Mouse (Mus musculus) CH12.LX (cell line): ENCODE measurements around the gene Alg9. TPM values are rescaled to one million over a fixed set of nuclear protein-coding genes. Genes with fewer than 3 reads are reported as not detected.

Experiments
- DNase-seq: peaks from one replicate; pipeline ENCODE4 v3.0.0-alpha.2; 2013; ENCODE audit errors: extremely low read depth
- H3K27ac ChIP-seq: 2 replicates; pipeline ENCODE4 v1.5.1; 2012; ENCODE audit warnings: low read depth, mild to moderate bottlenecking, control low read depth, moderate library complexity; ENCODE audit not compliant: insufficient read depth
- H3K27me3 ChIP-seq: replicated peaks from 2 replicates; pipeline ENCODE3; 2012; ENCODE audit warnings: inconsistent platforms
- H3K36me3 ChIP-seq, 2 experiments: replicated peaks in 1 of 2; 2 replicates each; pipeline versions ENCODE3 to v1.6.1; 2012; ENCODE audit warnings: inconsistent platforms in 1 of 2, low read length in 1 of 2, mild to moderate bottlenecking in 1 of 2, mixed read lengths in 1 of 2, moderate library complexity in 1 of 2; ENCODE audit not compliant: control insufficient read depth in 1 of 2, insufficient read depth in 1 of 2
- H3K4me1 ChIP-seq, 2 experiments: 2 replicates each; pipeline ENCODE4 v1.6.1; 2012; ENCODE audit warnings: inconsistent platforms in 1 of 2, moderate library complexity in 1 of 2; ENCODE audit not compliant: insufficient read depth in 2 of 2, control insufficient read depth in 1 of 2
- H3K4me2 ChIP-seq: 2 replicates; pipeline ENCODE4 v1.6.1; 2012; ENCODE audit warnings: low read depth, mild to moderate bottlenecking, control low read depth; ENCODE audit not compliant: poor library complexity, insufficient read depth, severe bottlenecking
- H3K4me3 ChIP-seq, 3 experiments: fragments of 150-350 bp in 1 of 3; sonication (generic) in 1 of 3; replicated peaks in 1 of 3; 2 replicates each; pipeline versions ENCODE3 to v1.5.1; 2011 to 2012; ENCODE audit warnings: low read depth in 2 of 3, low read length in 2 of 3, mild to moderate bottlenecking in 2 of 3, moderate library complexity in 2 of 3, control low read depth in 1 of 3, improper control_type of control experiment in 1 of 3, inconsistent platforms in 1 of 3, mixed read lengths in 1 of 3; ENCODE audit not compliant: poor library complexity in 1 of 3
- H3K79me2 ChIP-seq: replicated peaks from 2 replicates; pipeline ENCODE4 v1.6.1; 2012; ENCODE audit warnings: mild to moderate bottlenecking, moderate library complexity; ENCODE audit not compliant: control insufficient read depth, poor library complexity, insufficient read depth, severe bottlenecking; ENCODE audit errors: extremely low read depth
- H3K9ac ChIP-seq: 2 replicates; pipeline ENCODE4 v1.6.1; 2012; ENCODE audit warnings: low read depth, mild to moderate bottlenecking, control low read depth, moderate library complexity; ENCODE audit not compliant: insufficient read depth
- H3K9me3 ChIP-seq: replicated peaks from 2 replicates; pipeline ENCODE3; 2012; ENCODE audit warnings: low read length, inconsistent platforms, mixed read lengths
- BHLHE40 ChIP-seq: IDR thresholded peaks from 2 replicates; pipeline ENCODE4 v1.6.1; 2011; ENCODE audit warnings: mild to moderate bottlenecking, low read depth, low read length, improper control_type of control experiment
- CHD1 ChIP-seq: IDR thresholded peaks from 2 replicates; pipeline ENCODE4 v1.6.1; 2012; ENCODE audit warnings: low read depth, low read length, improper control_type of control experiment, inconsistent platforms
- CHD2 ChIP-seq: IDR thresholded peaks from 2 replicates; pipeline ENCODE4 v1.6.1; 2011; ENCODE audit warnings: low read length, improper control_type of control experiment
- CTCF ChIP-seq, 2 experiments: IDR thresholded peaks in 1 of 2; conservative IDR thresholded peaks in 1 of 2; 2 replicates each; pipeline ENCODE4 v1.5.1; 2011 to 2012; ENCODE audit warnings: low read depth in 2 of 2, low read length in 2 of 2, improper control_type of control experiment in 1 of 2, inconsistent platforms in 1 of 2, mild to moderate bottlenecking in 1 of 2, moderate library complexity in 1 of 2
- E2F4 ChIP-seq: IDR thresholded peaks from 2 replicates; pipeline ENCODE4 v1.6.1; 2011; ENCODE audit warnings: low read depth, low read length, improper control_type of control experiment; ENCODE audit not compliant: insufficient replicate concordance
- ELF1 ChIP-seq: IDR thresholded peaks from 2 replicates; pipeline ENCODE4 v1.6.1; 2014; ENCODE audit warnings: low read depth, mild to moderate bottlenecking, inconsistent platforms, low read length, improper control_type of control experiment
- EP300 ChIP-seq: IDR thresholded peaks from 2 replicates; pipeline ENCODE4 v1.6.1; 2011; ENCODE audit warnings: low read length, improper control_type of control experiment
- ETS1 ChIP-seq: conservative IDR thresholded peaks from 2 replicates; pipeline ENCODE4 v1.6.1; 2012; ENCODE audit warnings: low read depth, mild to moderate bottlenecking, inconsistent platforms, low read length, improper control_type of control experiment, moderate library complexity
- GABPA ChIP-seq: IDR thresholded peaks from 2 replicates; pipeline ENCODE4 v1.6.1; 2012; ENCODE audit warnings: low read depth, low read length, improper control_type of control experiment, inconsistent platforms; ENCODE audit not compliant: insufficient replicate concordance
- HCFC1 ChIP-seq: IDR thresholded peaks from 2 replicates; pipeline ENCODE4 v1.6.1; 2012; ENCODE audit warnings: low read depth, mild to moderate bottlenecking, inconsistent platforms, low read length, improper control_type of control experiment
- IRF4 ChIP-seq: IDR thresholded peaks from 2 replicates; pipeline ENCODE4 v1.6.1; 2014; ENCODE audit warnings: low read depth, mild to moderate bottlenecking, inconsistent platforms, low read length, improper control_type of control experiment
- JUN ChIP-seq: IDR thresholded peaks from 2 replicates; pipeline ENCODE4 v1.6.1; 2011; ENCODE audit warnings: low read depth, mild to moderate bottlenecking, low read length, improper control_type of control experiment, moderate library complexity; ENCODE audit not compliant: insufficient read depth
- JUND ChIP-seq: conservative IDR thresholded peaks from 2 replicates; pipeline ENCODE4 v1.6.1; 2011; ENCODE audit warnings: low read depth, low read length, improper control_type of control experiment
- MAFK ChIP-seq: IDR thresholded peaks from 2 replicates; pipeline ENCODE4 v1.6.1; 2011; ENCODE audit warnings: low read length, improper control_type of control experiment; ENCODE audit not compliant: insufficient replicate concordance
- MAZ ChIP-seq: IDR thresholded peaks from 2 replicates; pipeline ENCODE4 v1.6.1; 2012; ENCODE audit warnings: low read depth, mild to moderate bottlenecking, inconsistent platforms, low read length, improper control_type of control experiment, moderate library complexity
- MEF2A ChIP-seq: IDR thresholded peaks from 2 replicates; pipeline ENCODE4 v1.6.1; 2014; ENCODE audit warnings: low read depth, mild to moderate bottlenecking, inconsistent platforms, low read length, improper control_type of control experiment, borderline replicate concordance
- MXI1 ChIP-seq: IDR thresholded peaks from 2 replicates; pipeline ENCODE4 v1.6.1; 2011; ENCODE audit warnings: mild to moderate bottlenecking, low read depth, low read length, improper control_type of control experiment
- NELFE ChIP-seq: IDR thresholded peaks from 2 replicates; pipeline ENCODE4 v1.6.1; 2011; ENCODE audit warnings: low read depth, low read length, improper control_type of control experiment
- POLR2AphosphoS2 ChIP-seq: IDR thresholded peaks from 2 replicates; pipeline ENCODE4 v1.6.1; 2011; ENCODE audit warnings: low read depth, low read length, improper control_type of control experiment
- RCOR1 ChIP-seq: conservative IDR thresholded peaks from 2 replicates; pipeline ENCODE4 v1.6.1; 2012; ENCODE audit warnings: low read depth, mild to moderate bottlenecking, inconsistent platforms, low read length, improper control_type of control experiment
- SIN3A ChIP-seq: IDR thresholded peaks from 2 replicates; pipeline ENCODE4 v1.6.1; 2012; ENCODE audit warnings: low read length, improper control_type of control experiment, inconsistent platforms
- SMC3 ChIP-seq: IDR thresholded peaks from 2 replicates; pipeline ENCODE4 v1.6.1; 2011; ENCODE audit warnings: low read depth, low read length, improper control_type of control experiment
- TBP ChIP-seq: conservative IDR thresholded peaks from 2 replicates; pipeline ENCODE4 v1.6.1; 2011; ENCODE audit warnings: low read depth, low read length, improper control_type of control experiment
- TCF12 ChIP-seq: IDR thresholded peaks from 2 replicates; pipeline ENCODE4 v1.6.1; 2014; ENCODE audit warnings: low read depth, mild to moderate bottlenecking, inconsistent platforms, low read length, improper control_type of control experiment
- UBTF ChIP-seq: IDR thresholded peaks from 2 replicates; pipeline ENCODE4 v1.6.1; 2012; ENCODE audit warnings: low read depth, mild to moderate bottlenecking, inconsistent platforms, low read length, improper control_type of control experiment, moderate library complexity
- USF1 ChIP-seq: IDR thresholded peaks from 2 replicates; pipeline ENCODE4 v1.6.1; 2014; ENCODE audit warnings: low read depth, mild to moderate bottlenecking, inconsistent platforms, low read length, improper control_type of control experiment
- ZKSCAN1 ChIP-seq: IDR thresholded peaks from 2 replicates; pipeline ENCODE4 v1.6.1; 2012; ENCODE audit warnings: low read depth, inconsistent platforms, low read length, improper control_type of control experiment, borderline replicate concordance
- ZNF384 ChIP-seq: IDR thresholded peaks from 2 replicates; pipeline ENCODE4 v1.6.1; 2012; ENCODE audit warnings: low read depth, low read length, improper control_type of control experiment, inconsistent platforms
- dilution Hi-C: fragments of 300-500 bp; cut with MboI; formaldehyde crosslinking; loops from 2 replicates; pipeline ENCODE4 v1.14.3; 2020; ENCODE audit warnings: low sequenced_read_pairs; ENCODE audit not compliant: extremely low pct_unique_long_range_greater_than_20kb, extremely low pct_ligation_motif_present
- in situ Hi-C: fragments of 300-500 bp; cut with MboI; formaldehyde crosslinking; loops from 3 replicates; pipeline ENCODE4 v1.14.3; 2019; ENCODE audit warnings: low sequenced_read_pairs, low pct_ligation_motif_present, low pct_unique_long_range_greater_than_20kb, mixed read lengths
- polyA plus RNA-seq: library from polyadenylated mRNA; unstranded; fragments of >175 nt; gene quantifications from 2 replicates; pipeline ENCODE4 v1.2.1, GENCODE M21; 2012; ENCODE audit warnings: low read depth; ENCODE audit not compliant: insufficient read length
- total RNA-seq, 2 experiments: library from RNA; depleted of rRNA; stranded (reverse); fragments of 300-350 nt in 1 of 2; fragments of >200 nt in 1 of 2; gene quantifications; 2 replicates each; pipeline ENCODE4 v1.2.3; 2012 to 2014

Gene Alg9
- total and polyA plus RNA-seq, 3 experiments, result 25.7 to 40.1 (median 39.6) TPM

GRCm38 (mm10) chr9:50856341-50857081 lies 81.7 kb downstream of the Alg9 start (continued):
- TF ChIP-seq MEF2A, result peak; percentile 43; the same call in 1 of the 2 replicates
- peak; percentile 89 for TF ChIP-seq TCF12
- TF ChIP-seq ETS1, result no peak
- peak; percentile 53; the same call in 1 of the 2 replicates for TF ChIP-seq TBP

DNA sequence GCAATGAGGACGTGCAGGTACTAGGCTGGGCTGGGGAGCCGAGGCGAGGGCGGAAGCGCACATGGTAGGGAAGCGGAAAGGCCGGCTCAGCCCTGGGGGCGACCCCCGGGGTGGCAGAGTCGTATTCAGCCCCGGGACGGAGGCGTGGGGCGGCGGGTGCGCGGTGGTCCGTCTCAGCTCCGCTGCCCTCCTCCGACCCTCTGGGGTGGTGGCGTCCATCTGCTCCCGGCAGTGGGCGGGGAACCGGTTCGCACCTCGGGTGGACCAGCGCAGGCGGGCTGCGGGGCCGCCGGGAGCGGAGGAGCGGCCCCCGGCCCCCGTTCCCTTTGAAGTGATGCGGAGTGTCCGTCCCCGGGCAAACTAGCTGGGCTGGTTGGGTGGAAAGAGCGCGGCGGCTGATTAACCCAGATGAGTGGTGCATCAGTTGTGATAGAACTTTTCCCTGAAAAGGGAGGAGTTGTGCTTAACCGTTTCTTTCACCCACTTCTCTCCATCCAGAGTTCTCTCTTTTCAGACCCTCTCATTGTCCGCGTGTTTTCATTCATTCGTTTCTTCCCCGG lies 82.3 kb downstream of the Alg9 start:
- peaks cover 31 to 35% of the 10 kb centered on the region in 2 experiments for H3K36me3 ChIP-seq
- H3K4me1 ChIP-seq, result peaks cover 15 to 29% of the 10 kb centered on the region in 2 experiments
- TF ChIP-seq GABPA, result no peak
- TF ChIP-seq UBTF, result 0 out of 2 replicates have a peak, but pooled peaks have one; percentile 78
- no peak for TF ChIP-seq TCF12
- TF ChIP-seq NELFE, result no peak
- 0 out of 2 replicates have a peak, but pooled peaks have one; percentile 8 for TF ChIP-seq ELF1
- TF ChIP-seq MXI1, result peak; percentile 11; the same call in 1 of the 2 replicates
- TF ChIP-seq IRF4, result no peak
- TF ChIP-seq CHD1, result 0 out of 2 replicates have a peak, but pooled peaks have one; percentile 35
- TF ChIP-seq ETS1, result no peak
- TF ChIP-seq ZKSCAN1, result no peak
- TF ChIP-seq SIN3A, result 0 out of 2 replicates have a peak, but pooled peaks have one; percentile 2
- TF ChIP-seq CTCF (conservative IDR thresholded peaks at IDR 0.05 in 1 of 2, IDR thresholded peaks at IDR 0.05 in 1 of 2; ENCODE audit: low read depth in 2 of 2, low read length in 2 of 2), result no peak
- no peak for TF ChIP-seq JUND
- H3K9ac ChIP-seq, result peak overlapping the region; percentile 82
- peak overlapping the region; percentile 70; the same call in 1 of the 2 replicates for H3K4me2 ChIP-seq
- DNase-seq, result no peak
- H3K27ac ChIP-seq, result no peak overlapping the region; the same call in 1 of the 2 replicates
- peaks cover 18% of the 10 kb centered on the region for H3K79me2 ChIP-seq
- H3K9me3 ChIP-seq, result no peaks in the 10 kb centered on the region
- H3K27me3 ChIP-seq, result no peaks in the 10 kb centered on the region
- H3K4me3 ChIP-seq, result peak overlapping the region; percentile 72 to 94 (median 86)
- in situ Hi-C loops, result no loop called here
- dilution Hi-C loops, result no loop called here

DNA sequence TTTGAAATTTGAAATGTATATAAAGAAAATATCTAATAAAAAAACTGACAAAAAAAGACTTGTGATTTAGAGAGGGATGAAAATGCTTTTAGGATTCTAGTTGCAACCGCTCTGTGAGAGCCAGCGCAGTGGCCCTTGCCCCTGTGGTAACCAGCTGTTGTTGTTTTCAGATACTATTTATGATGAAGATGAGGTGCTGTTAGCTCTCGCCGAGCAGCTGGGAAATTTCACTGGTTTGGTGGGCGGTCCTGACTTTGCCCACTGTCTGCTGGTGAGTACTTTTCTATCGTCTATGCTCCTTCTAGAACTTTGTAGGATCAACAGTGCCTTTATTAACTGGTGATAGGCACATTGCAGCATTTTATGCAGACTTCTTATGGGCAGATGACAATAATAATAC lies 83.9 kb downstream of the Alg9 start:
- peaks cover 18% of the 10 kb centered on the region for H3K79me2 ChIP-seq
- no peak overlapping the region for H3K4me2 ChIP-seq
- H3K9me3 ChIP-seq, result no peaks in the 10 kb centered on the region
- H3K4me1 ChIP-seq, result peaks cover 9 to 29% of the 10 kb centered on the region in 2 experiments
- no peak overlapping the region for H3K27ac ChIP-seq
- DNase-seq, result no peak
- peaks cover 44 to 50% of the 10 kb centered on the region in 2 experiments for H3K36me3 ChIP-seq
- in situ Hi-C loops, result no loop called here
- H3K4me3 ChIP-seq, result no peak overlapping the region
- no peak overlapping the region for H3K9ac ChIP-seq
- dilution Hi-C loops, result no loop called here
- no peaks in the 10 kb centered on the region for H3K27me3 ChIP-seq
- TF ChIP-seq HCFC1, result no peak
- TF ChIP-seq SIN3A, result no peak
- TF ChIP-seq MAFK, result no peak
- no peak for TF ChIP-seq MAZ
- no peak for TF ChIP-seq JUND
- no peak for TF ChIP-seq USF1
- TF ChIP-seq ZNF384, result no peak
- no peak for TF ChIP-seq RCOR1
- no peak for TF ChIP-seq CHD2
- TF ChIP-seq GABPA, result no peak
- TF ChIP-seq EP300, result no peak
- no peak for TF ChIP-seq BHLHE40
- TF ChIP-seq POLR2AphosphoS2, result no peak
- no peak for TF ChIP-seq TBP
- TF ChIP-seq ZKSCAN1, result no peak
- TF ChIP-seq SMC3, result no peak
- TF ChIP-seq JUN, result no peak
- no peak for TF ChIP-seq E2F4
